22 mouse cellular contexts compared by ENCODE assay signal in genomic region chr16:62856273-62856672, GRCm38 (mm10). TPM values are rescaled to one million over a fixed set of nuclear protein-coding genes. Genes with fewer than 3 reads are reported as not detected.
"Had no signal": no experiment of that assay in that cellular context is flagged by ENCODE, and none has a peak within 500 bp of the region (broad histone marks: within the 10 kb centered on the region; RNA-seq: fewer than 3 reads in every experiment).

No protein-coding gene starts in this region.

- H3K4me2 ChIP-seq: liver, embryonic 15.5 days had no signal

- H3K4me3 ChIP-seq: layer of hippocampus, adult 2 months; limb, embryonic 10.5 days; limb, embryonic 13.5 days; liver, embryonic 15.5 days had no signal

- ATAC-seq: intestine, postnatal 0 days had no signal

- H3K9ac ChIP-seq: limb, embryonic 13.5 days; liver, embryonic 15.5 days had no signal

- H3K27me3 ChIP-seq: limb, embryonic 13.5 days; liver, embryonic 15.5 days had no signal

- H3K36me3 ChIP-seq: limb, embryonic 10.5 days; limb, embryonic 13.5 days; liver, embryonic 15.5 days had no signal

- H3K9me3 ChIP-seq: limb, embryonic 10.5 days; limb, embryonic 13.5 days; liver, embryonic 15.5 days had no signal

- DNase-seq: kidney, adult 2 months; kidney, postnatal 25 days; layer of hippocampus, adult 9-11 months; lung, adult 2 months; midbrain, embryonic 14.5 days; thymus, adult 2 months; thymus, postnatal 14 days had no signal

- H3K27ac ChIP-seq: kidney, postnatal 0 days; layer of hippocampus, adult 2 months; limb, embryonic 10.5 days; limb, embryonic 13.5 days; liver, embryonic 15.5 days; macrophage; stomach, postnatal 0 days had no signal

RNA-seq across cellular contexts. Expression of gene Stx19, which starts 41.8 kb away (rescaled TPM):
- total RNA-seq: layer of hippocampus, adult 2 months; layer of hippocampus, postnatal 25 days; left cerebral cortex, adult 18-20 months; left cerebral cortex, postnatal 25 days; liver, adult 2 months; midbrain, postnatal 0 days had no signal
- polyA plus RNA-seq: kidney, adult 2 months; large intestine, adult 2 months; liver, adult 2 months; macrophage; small intestine, adult 2 months; thymus, adult 2 months had no signal
